Mouse (Mus musculus) myocyte (in vitro differentiated cells): ENCODE data around the gene Gm13278. TPM values are rescaled to one million over a fixed set of nuclear protein-coding genes. Genes with fewer than 3 reads are reported as not detected.
"Not testable (repeated sequence)": the region's sequence is repeated elsewhere in the genome, so short reads cannot be mapped to it uniquely, and the experiment has no call there.

ENCODE experiments used
- H3K27me3 ChIP-seq: one replicate; pipeline ENCODE4 v1.6.1; 2011; ENCODE audit not compliant: control insufficient read depth, insufficient read depth, insufficient read length
- H3K36me3 ChIP-seq: one replicate; pipeline ENCODE4 v1.6.1; 2011; ENCODE audit not compliant: control insufficient read depth, insufficient read depth
- H3K4me2 ChIP-seq: one replicate; pipeline ENCODE4 v1.6.1; 2011; ENCODE audit warnings: low read depth, control low read depth
- H3K4me3 ChIP-seq: one replicate; pipeline ENCODE4 v1.5.1; 2011; ENCODE audit warnings: mild to moderate bottlenecking, control low read depth, moderate library complexity
- H3K79me2 ChIP-seq: one replicate; pipeline ENCODE4 v1.6.1; 2011; ENCODE audit not compliant: control insufficient read depth, insufficient read depth
- H3ac ChIP-seq: one replicate; pipeline ENCODE4 v1.6.1; 2011; ENCODE audit not compliant: control insufficient read depth, insufficient read length
- CEBPB ChIP-seq: IDR thresholded peaks from 2 replicates; pipeline ENCODE4 v1.6.1; 2011; ENCODE audit warnings: mild to moderate bottlenecking, moderate library complexity; ENCODE audit not compliant: poor library complexity, insufficient read depth, severe bottlenecking
- E2F4 ChIP-seq: IDR thresholded peaks from one replicate; pipeline ENCODE4 v1.6.1; 2011; ENCODE audit warnings: mild to moderate bottlenecking, control low read depth, moderate library complexity; ENCODE audit not compliant: insufficient read depth
- MAX ChIP-seq: IDR thresholded peaks from one replicate; pipeline ENCODE4 v1.6.1; 2011; ENCODE audit warnings: low read depth, mild to moderate bottlenecking, control low read depth
- MYOG ChIP-seq, 3 experiments: IDR thresholded peaks; one replicate each; pipeline ENCODE4 v1.6.1; 2011; ENCODE audit warnings: control low read depth in 2 of 3, low read depth in 2 of 3, mild to moderate bottlenecking in 2 of 3; ENCODE audit not compliant: insufficient read length in 2 of 3, control insufficient read depth in 1 of 3, insufficient read depth in 1 of 3
- POLR2A ChIP-seq: IDR thresholded peaks from one replicate; pipeline ENCODE4 v1.6.1; 2011; ENCODE audit warnings: low read depth, mild to moderate bottlenecking, control low read depth, moderate library complexity; ENCODE audit not compliant: insufficient read length
- POLR2AphosphoS2 ChIP-seq: IDR thresholded peaks from one replicate; pipeline ENCODE4 v1.6.1; 2011; ENCODE audit warnings: low read depth, control low read depth; ENCODE audit not compliant: insufficient read length
- REST ChIP-seq: IDR thresholded peaks from one replicate; pipeline ENCODE4 v1.6.1; 2011; ENCODE audit warnings: mild to moderate bottlenecking, control low read depth, moderate library complexity; ENCODE audit not compliant: insufficient read depth, insufficient read length
- SRF ChIP-seq: IDR thresholded peaks from one replicate; pipeline ENCODE4 v1.6.1; 2011; ENCODE audit warnings: low read depth; ENCODE audit not compliant: control insufficient read depth, insufficient read length
- polyA plus RNA-seq: library from polyadenylated mRNA; unstranded; fragments of >200 nt; fragmentation: generic; extraction: Trizol; gene quantifications from one replicate; pipeline ENCODE4 v1.2.1, GENCODE M21; 2012; ENCODE audit warnings: missing spikeins

Gm13278 gene
- polyA plus RNA-seq, 1 experiment: not detected

- H3K79me2 ChIP-seq, H3K36me3 ChIP-seq, H3K4me2 ChIP-seq, H3ac ChIP-seq, H3K27me3 ChIP-seq, H3K4me3 ChIP-seq: not testable (repeated sequence)
Measured at GRCm38 (mm10) chr4:88793936-88794675, 2.8 kb downstream of the Gm13278 start, which contains the start of gene Gm13275. Gene Gm13275, plus strand, starts transcription at chr4:88794487.

- H3K27me3 ChIP-seq, H3K4me2 ChIP-seq, H3K4me3 ChIP-seq: not testable (repeated sequence)
Measured at GRCm38 (mm10) chr4:88797097-88797496, 5.7 kb downstream of the Gm13278 start, which contains the start of gene Gm13279. Gene Gm13279, plus strand, starts transcription at chr4:88797397.

GRCm38 (mm10) chr4:88799365-88799764, 8.0 kb downstream of the Gm13278 start, which contains the start of gene Gm13285:
Gene Gm13285, plus strand, starts transcription at chr4:88799665.
- not testable (repeated sequence) for H3K27me3 ChIP-seq, H3K79me2 ChIP-seq, H3ac ChIP-seq, H3K36me3 ChIP-seq, H3K4me3 ChIP-seq, H3K4me2 ChIP-seq

More at GRCm38 (mm10) chr4:88797097-88797496, 5.7 kb downstream of the Gm13278 start, which contains the start of gene Gm13279:
- not testable (repeated sequence) for H3ac ChIP-seq, H3K36me3 ChIP-seq, H3K79me2 ChIP-seq

GRCm38 (mm10) chr4:88802954-88803353, 11.6 kb downstream of the Gm13278 start, which contains the start of gene Gm13287:
Gene Gm13287, plus strand, starts transcription at chr4:88803254.
- not testable (repeated sequence) for H3K4me3 ChIP-seq, H3K4me2 ChIP-seq, H3K27me3 ChIP-seq, H3ac ChIP-seq, H3K79me2 ChIP-seq, H3K36me3 ChIP-seq

- not testable (repeated sequence) for H3ac ChIP-seq, H3K4me2 ChIP-seq
Measured at GRCm38 (mm10) chr4:88805231-88805630, 13.9 kb downstream of the Gm13278 start, which contains the start of gene Gm13288. Gene Gm13288, plus strand, starts transcription at chr4:88805531.

GRCm38 (mm10) chr4:88805761-88806160, 14.4 kb downstream of the Gm13278 start:
- not testable (repeated sequence) for H3K36me3 ChIP-seq, H3ac ChIP-seq, H3K4me3 ChIP-seq, H3K79me2 ChIP-seq, H3K27me3 ChIP-seq, H3K4me2 ChIP-seq

More at GRCm38 (mm10) chr4:88805231-88805630, 13.9 kb downstream of the Gm13278 start, which contains the start of gene Gm13288:
- not testable (repeated sequence) for H3K36me3 ChIP-seq, H3K79me2 ChIP-seq, H3K4me3 ChIP-seq, H3K27me3 ChIP-seq

- no peak for TF ChIP-seq E2F4
- TF ChIP-seq MYOG (IDR thresholded peaks at IDR 0.05; ENCODE audit: control insufficient read depth in 1 of 3, insufficient read depth in 1 of 3, insufficient read length in 2 of 3, low read depth in 2 of 3): no peak
- TF ChIP-seq CEBPB: no peak
- H3K4me3 ChIP-seq: no peak within 1 kb of the TSS
- H3K36me3 ChIP-seq: no peaks in the 10 kb centered on the region
- no peaks in the 10 kb centered on the region for H3K79me2 ChIP-seq
- peaks cover 7% of the 10 kb centered on the region for H3K27me3 ChIP-seq
- no peak within 1 kb of the TSS for H3K4me2 ChIP-seq
- H3ac ChIP-seq: no peak within 1 kb of the TSS
Measured at GRCm38 (mm10) chr4:88815928-88816327, 24.6 kb downstream of the Gm13278 start, which contains the start of gene Ifna7. Gene Ifna7, plus strand, starts transcription at chr4:88816228.

- H3K4me3 ChIP-seq: no peak within 1 kb of the TSS
- no peak within 1 kb of the TSS for H3ac ChIP-seq
- H3K79me2 ChIP-seq: no peaks in the 10 kb centered on the region
- H3K27me3 ChIP-seq: peaks cover 9% of the 10 kb centered on the region
- H3K4me2 ChIP-seq: no peak within 1 kb of the TSS
- H3K36me3 ChIP-seq: no peaks in the 10 kb centered on the region
- TF ChIP-seq MAX (no peak), POLR2AphosphoS2 (no peak), SRF (no peak), POLR2A (no peak), E2F4 (no peak), CEBPB (no peak), MYOG (IDR thresholded peaks at IDR 0.05; ENCODE audit: control insufficient read depth in 1 of 3, insufficient read depth in 1 of 3, insufficient read length in 2 of 3, low read depth in 2 of 3) (no peak), REST (no peak)
Measured at GRCm38 (mm10) chr4:88819659-88820058, 28.3 kb downstream of the Gm13278 start, which contains the start of gene Ifna11. Gene Ifna11, plus strand, starts transcription at chr4:88819959.
